Mouse (Mus musculus) midbrain, embryonic 16.5 days (tissue): Measurements from ENCODE around the gene Add1. TPM values are rescaled to one million over a fixed set of nuclear protein-coding genes. Genes with fewer than 3 reads are reported as not detected.
A peak's percentile ranks its signal among the peaks of the same experiment; 100 is the strongest.

Experiments used
- ATAC-seq: fragments of 200-750 bp; cut with Nextera tagmentation; 2 replicates; pipeline ENCODE4 v1.8.0; 2017; ENCODE audit warnings: moderate TSS enrichment
- H3K27ac ChIP-seq: fragments of 300-500 bp; sonication (generic); 2 replicates; pipeline ENCODE4 v1.5.1; 2014; ENCODE audit warnings: mild to moderate bottlenecking, low read length, mixed read lengths
- H3K27me3 ChIP-seq: fragments of 300-500 bp; sonication (generic); 2 replicates; pipeline ENCODE4 v1.6.1; 2014; ENCODE audit warnings: low read depth, low read length, mixed read lengths; ENCODE audit not compliant: control insufficient read depth, insufficient read depth
- H3K36me3 ChIP-seq: fragments of 300-500 bp; sonication (generic); 2 replicates; pipeline ENCODE4 v1.6.1; 2014; ENCODE audit warnings: mild to moderate bottlenecking, low read length, moderate library complexity, mixed read lengths; ENCODE audit not compliant: control insufficient read depth, insufficient read depth
- H3K4me1 ChIP-seq: fragments of 300-500 bp; sonication (generic); 2 replicates; pipeline ENCODE4 v1.6.1; 2014; ENCODE audit warnings: mild to moderate bottlenecking, low read length, mixed read lengths; ENCODE audit not compliant: control insufficient read depth, insufficient read depth
- H3K4me2 ChIP-seq: fragments of 300-500 bp; sonication (generic); 2 replicates; pipeline ENCODE4 v1.6.1; 2014; ENCODE audit warnings: mild to moderate bottlenecking, low read length, mixed read lengths
- H3K4me3 ChIP-seq: fragments of 300-500 bp; sonication (generic); 2 replicates; pipeline ENCODE4 v1.5.1; 2014; ENCODE audit warnings: low read depth, mild to moderate bottlenecking, low read length, moderate library complexity, mixed read lengths
- H3K9ac ChIP-seq: fragments of 300-500 bp; sonication (generic); 2 replicates; pipeline ENCODE4 v1.6.1; 2014; ENCODE audit warnings: low read depth, low read length, mixed read lengths
- H3K9me3 ChIP-seq: fragments of 300-500 bp; sonication (generic); replicated peaks from 2 replicates; pipeline ENCODE4 v1.6.1; 2014; ENCODE audit warnings: mild to moderate bottlenecking, low read length, mixed read lengths; ENCODE audit not compliant: control insufficient read depth, poor library complexity, severe bottlenecking
- WGBS: fragments of 180-500 bp; shearing (Covaris S2); extraction: QIAGEN DNeasy Blood & Tissue Kit; methylation state at CpG from one replicate; pipeline ENCODE4 v1.1.7; 2014; 5-methylcytosine and 5-hydroxymethylcytosine counted together
- polyA plus RNA-seq: library from polyadenylated mRNA; unstranded; fragments of >200 nt; fragmentation: Nextera tagmentation; extraction: Ambion mirVana; gene quantifications from 2 replicates; pipeline ENCODE4 v1.2.1, GENCODE M21; 2015

Add1 gene
- polyA plus RNA-seq, 1 experiment from 2014 or later = 203 TPM

DNA sequence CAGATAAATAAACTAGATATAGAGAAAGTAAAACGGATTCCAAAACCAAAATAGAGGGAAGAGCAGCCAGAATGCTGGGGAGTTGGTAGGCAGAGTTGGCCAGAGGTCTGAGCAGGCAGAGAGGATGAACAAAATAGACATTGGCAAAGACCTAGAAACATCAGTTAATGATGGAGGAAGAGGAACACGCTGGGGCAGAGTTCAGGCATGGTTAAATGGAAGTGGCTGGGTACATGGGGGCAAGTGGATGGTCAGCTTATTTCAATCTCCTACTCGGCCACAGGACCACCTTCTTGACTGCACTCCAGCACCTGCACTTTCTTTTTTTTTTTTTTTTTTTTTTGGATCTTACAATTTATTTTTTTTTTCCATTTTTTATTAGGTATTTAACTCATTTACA is 68.5 kb downstream of the Add1 start:
- H3K9ac ChIP-seq = no peak overlapping the region
- H3K27me3 ChIP-seq = no peaks in the 10 kb centered on the region
- H3K36me3 ChIP-seq = peaks cover 34% of the 10 kb centered on the region
- H3K9me3 ChIP-seq = no peaks in the 10 kb centered on the region
- WGBS = 96% methylated on average over 3 of the region's 3 CpGs
- no peak overlapping the region for H3K4me3 ChIP-seq
- no peak overlapping the region for H3K4me2 ChIP-seq
- peaks cover 3% of the 10 kb centered on the region; the same call in 1 of the 2 replicates for H3K4me1 ChIP-seq
- H3K27ac ChIP-seq = no peak overlapping the region
- ATAC-seq = no peak

DNA sequence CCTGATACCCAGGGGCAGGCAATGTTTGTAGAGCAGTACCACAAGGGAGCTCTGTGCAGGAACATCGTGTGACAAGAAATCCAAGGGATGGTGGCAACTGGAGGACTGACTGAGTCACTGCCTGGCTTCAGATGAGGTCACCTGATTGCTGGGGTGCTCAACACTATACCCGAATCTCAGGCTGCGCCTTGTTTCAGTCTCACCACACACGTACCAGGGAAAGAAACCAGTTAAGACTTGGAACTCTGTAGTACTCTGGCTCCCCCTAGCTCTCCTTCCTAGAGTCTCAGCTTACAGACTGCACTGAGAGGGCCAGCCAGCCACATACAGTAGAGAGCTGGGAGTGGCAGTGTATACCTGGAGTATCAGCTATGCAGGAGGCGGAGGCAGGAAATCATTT is 69.5 kb downstream of the Add1 start:
- Histone ChIP-seq H3K9me3 (no peaks in the 10 kb centered on the region), H3K4me1 (no peaks in the 10 kb centered on the region), H3K4me2 (no peak overlapping the region), H3K27me3 (no peaks in the 10 kb centered on the region), H3K4me3 (no peak overlapping the region), H3K9ac (no peak overlapping the region), H3K36me3 (peaks cover 38% of the 10 kb centered on the region), H3K27ac (no peak overlapping the region)
- ATAC-seq = peak; percentile 58; the same call in 1 of the 2 replicates
- WGBS = 75% methylated on average over 5 of the region's 5 CpGs

DNA sequence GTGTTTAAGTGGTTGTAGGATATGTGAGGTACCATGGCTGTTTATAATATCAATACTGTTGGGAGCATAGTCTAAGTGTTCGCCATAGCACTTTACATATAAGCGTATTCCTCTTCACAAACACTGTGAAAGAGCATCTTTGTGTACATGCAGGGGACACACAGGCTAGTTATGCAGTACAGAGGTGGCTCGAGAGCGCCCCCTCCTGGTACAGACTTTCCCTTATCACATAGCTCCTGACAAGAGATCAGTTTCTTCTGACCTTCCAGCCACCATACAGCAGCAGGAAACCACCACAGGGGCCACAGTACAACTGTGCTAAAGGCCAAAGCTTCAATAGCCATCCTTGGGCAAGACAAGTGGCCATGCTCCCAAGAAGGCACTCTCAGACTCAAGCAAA is 74.1 kb downstream of the Add1 start:
- no peak for ATAC-seq
- Histone ChIP-seq H3K27me3 (no peaks in the 10 kb centered on the region), H3K36me3 (peaks cover 69% of the 10 kb centered on the region), H3K4me2 (no peak overlapping the region), H3K9me3 (no peaks in the 10 kb centered on the region), H3K27ac (no peak overlapping the region), H3K9ac (no peak overlapping the region), H3K4me3 (no peak overlapping the region), H3K4me1 (no peaks in the 10 kb centered on the region)
- WGBS = 55% methylated on average over 4 of the region's 4 CpGs

DNA sequence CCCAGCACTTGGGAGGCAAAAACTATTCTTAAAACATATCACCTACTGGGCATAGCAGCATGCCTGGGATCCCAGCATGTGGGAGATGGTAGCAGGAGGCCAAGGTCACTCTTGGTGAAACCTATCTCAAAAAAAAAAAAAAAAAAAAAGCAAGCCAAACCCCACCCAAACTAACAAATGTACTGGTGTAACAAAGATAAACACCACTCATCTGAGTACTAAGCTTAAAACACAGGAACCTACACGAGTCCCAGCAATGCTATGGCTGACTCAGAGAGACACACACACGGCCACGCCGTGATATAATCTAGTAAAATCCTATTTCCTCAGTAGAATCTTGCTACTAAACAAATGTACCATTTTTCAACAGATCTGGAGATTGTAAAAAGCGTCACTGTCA is 79.5 kb downstream of the Add1 start:
- no peak overlapping the region for H3K27ac ChIP-seq
- H3K9me3 ChIP-seq = no peaks in the 10 kb centered on the region
- no peak for ATAC-seq
- H3K4me1 ChIP-seq = no peaks in the 10 kb centered on the region
- H3K4me3 ChIP-seq = no peak overlapping the region
- H3K9ac ChIP-seq = no peak overlapping the region
- 97% methylated on average over 5 of the region's 5 CpGs for WGBS
- H3K27me3 ChIP-seq = no peaks in the 10 kb centered on the region
- H3K4me2 ChIP-seq = no peak overlapping the region
- H3K36me3 ChIP-seq = peaks cover 73% of the 10 kb centered on the region

DNA sequence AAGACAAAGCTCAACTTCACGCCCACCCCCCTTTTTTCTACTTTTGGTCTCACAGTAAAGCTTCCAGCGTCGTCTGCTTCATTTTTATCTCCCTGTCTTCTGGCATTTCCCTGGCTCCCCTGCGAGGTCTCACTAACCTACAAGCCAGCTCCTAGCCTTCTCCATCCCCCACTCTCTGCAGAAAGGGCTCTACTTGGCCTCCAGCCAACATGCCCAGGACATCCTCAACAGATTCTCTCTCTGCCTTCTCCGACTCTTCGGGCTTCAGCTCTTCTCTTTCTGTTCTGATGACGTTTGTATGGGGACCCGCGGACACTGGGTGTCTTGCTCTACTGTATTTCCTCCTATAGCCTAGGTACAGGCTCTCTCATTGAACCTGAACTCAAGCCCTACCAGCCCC is 81.4 kb downstream of the Add1 start:
- WGBS = 91% methylated on average over 9 of the region's 9 CpGs
- no peak overlapping the region for H3K9ac ChIP-seq
- no peaks in the 10 kb centered on the region for H3K27me3 ChIP-seq
- no peak for ATAC-seq
- no peaks in the 10 kb centered on the region for H3K9me3 ChIP-seq
- no peak overlapping the region for H3K27ac ChIP-seq
- no peak overlapping the region for H3K4me2 ChIP-seq
- H3K4me1 ChIP-seq = peaks cover 8% of the 10 kb centered on the region
- no peak overlapping the region for H3K4me3 ChIP-seq
- peaks cover 54% of the 10 kb centered on the region for H3K36me3 ChIP-seq

DNA sequence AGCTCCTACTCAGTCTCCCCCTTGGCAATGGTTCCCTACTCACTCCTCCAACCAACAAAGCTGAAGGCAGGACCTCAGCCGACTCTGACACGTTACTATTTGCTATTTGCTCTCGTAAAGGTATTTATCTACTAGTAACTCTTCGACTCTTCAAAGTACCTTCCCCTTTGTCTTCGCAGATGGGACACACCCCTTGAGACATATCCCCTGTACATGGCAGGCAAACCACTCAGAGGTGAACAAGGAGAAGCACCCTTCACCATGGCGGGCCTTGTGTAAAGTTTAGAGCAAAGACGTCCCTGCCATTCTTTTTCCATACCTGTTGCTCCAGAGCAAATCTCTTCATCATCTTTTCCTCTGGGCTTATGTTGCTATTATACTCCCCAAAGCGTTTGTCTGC is 84.1 kb downstream of the Add1 start:
- ATAC-seq = no peak
- H3K27ac ChIP-seq = no peak overlapping the region
- no peaks in the 10 kb centered on the region for H3K27me3 ChIP-seq
- peaks cover 29% of the 10 kb centered on the region for H3K36me3 ChIP-seq
- no peak overlapping the region for H3K4me2 ChIP-seq
- no peaks in the 10 kb centered on the region for H3K9me3 ChIP-seq
- no peak overlapping the region for H3K9ac ChIP-seq
- H3K4me1 ChIP-seq = peaks cover 8% of the 10 kb centered on the region
- 96% methylated on average over 8 of the region's 8 CpGs for WGBS
- H3K4me3 ChIP-seq = no peak overlapping the region

DNA sequence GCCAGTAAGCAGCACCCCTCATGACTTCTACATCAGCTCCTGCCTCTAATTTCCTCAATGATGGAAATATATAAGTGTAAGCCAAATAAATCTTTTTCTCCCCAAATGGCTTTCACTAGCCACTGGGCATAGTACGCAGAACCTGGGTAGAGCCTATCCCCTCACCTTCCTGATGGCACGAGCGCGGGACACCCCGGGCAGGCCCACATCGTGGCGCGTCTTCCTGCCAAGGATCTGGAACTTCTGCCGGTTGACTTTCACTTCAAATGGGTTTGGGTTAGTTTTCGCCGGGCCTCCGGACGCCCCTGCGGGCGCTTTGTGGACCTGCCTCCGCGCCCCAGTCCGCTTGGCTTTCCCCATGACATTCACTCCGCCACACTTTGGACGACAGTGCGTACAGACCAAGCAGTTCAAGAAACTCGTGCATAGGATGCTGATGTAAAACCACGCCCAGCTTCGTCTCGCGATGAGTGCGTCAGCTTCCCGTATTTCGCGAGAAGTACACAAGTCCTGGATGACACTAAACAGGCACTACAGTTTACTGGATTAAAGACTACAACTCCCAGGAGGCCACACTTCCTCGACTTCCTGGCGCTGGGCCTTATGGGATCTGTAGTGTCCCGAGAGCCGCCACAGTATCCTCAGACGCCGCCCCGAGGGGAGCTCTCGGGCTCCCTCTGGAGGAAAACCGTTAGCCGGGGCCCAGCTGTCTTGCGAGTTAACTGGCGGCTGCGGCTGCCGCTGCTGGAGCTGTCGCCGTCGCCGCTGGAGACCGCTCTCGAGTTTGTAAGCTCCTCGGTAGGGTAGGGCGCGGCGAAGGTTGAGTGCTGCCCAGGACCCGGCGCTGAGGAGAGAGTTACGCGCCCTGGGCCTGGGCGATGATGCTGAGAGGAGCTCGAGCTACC is 86.5 kb downstream of the Add1 start, which contains the start of the genes Nop14 and Grk4:
Gene Nop14, minus strand, starts transcription at position 463 of the 905 bp plus-strand sequence.
Gene Grk4, plus strand, starts transcription at position 694 of the 905 bp plus-strand sequence.
- H3K27me3 ChIP-seq = no peaks in the 10 kb centered on the region
- H3K27ac ChIP-seq = peak within 1 kb of the TSS; percentile 82
- no peaks in the 10 kb centered on the region for H3K9me3 ChIP-seq
- peaks cover 8% of the 10 kb centered on the region for H3K4me1 ChIP-seq
- under 1% methylated on average over 60 of the region's 60 CpGs for WGBS
- H3K4me3 ChIP-seq = peak within 1 kb of the TSS; percentile 59
- H3K36me3 ChIP-seq = peaks cover 9% of the 10 kb centered on the region; the same call in 1 of the 2 replicates
- H3K4me2 ChIP-seq = peak within 1 kb of the TSS; percentile 65
- ATAC-seq = peak; percentile 100
- peak within 1 kb of the TSS; percentile 73 for H3K9ac ChIP-seq

DNA sequence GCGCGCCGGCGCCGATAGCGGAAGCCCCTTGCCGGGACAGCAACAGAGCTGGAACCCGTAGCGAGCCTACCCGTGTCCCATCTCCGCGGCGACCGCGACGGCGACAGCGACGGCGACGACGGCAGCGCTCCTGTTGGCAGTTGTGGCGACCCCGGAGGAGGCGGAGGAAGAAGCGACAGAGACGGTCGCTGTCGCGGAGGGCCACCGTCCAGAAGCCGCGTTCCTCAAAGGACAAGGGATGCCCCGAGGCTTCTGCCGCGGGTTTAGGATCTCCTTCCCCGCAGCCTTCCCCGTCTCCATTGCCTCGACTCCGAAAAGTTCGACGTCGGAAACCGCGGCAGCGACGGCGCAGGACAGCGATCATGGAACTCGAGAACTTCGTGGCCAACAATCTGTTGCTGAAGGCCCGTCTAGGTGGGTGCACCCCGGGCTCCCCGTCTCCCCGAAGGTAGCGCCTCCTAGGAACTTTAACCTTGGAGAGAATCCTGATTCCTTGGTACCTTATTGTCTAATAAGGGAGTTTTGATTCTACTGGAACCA is 87.2 kb downstream of the Add1 start:
- Histone ChIP-seq H3K4me1 (peaks cover 8% of the 10 kb centered on the region), H3K27me3 (no peaks in the 10 kb centered on the region), H3K9me3 (no peaks in the 10 kb centered on the region), H3K27ac (peak overlapping the region; percentile 82), H3K4me2 (peak overlapping the region; percentile 62), H3K9ac (peak overlapping the region; percentile 73), H3K4me3 (peak overlapping the region; percentile 59), H3K36me3 (peaks cover 9% of the 10 kb centered on the region; the same call in 1 of the 2 replicates)
- no peak for ATAC-seq
- WGBS = under 1% methylated on average over 57 of the region's 57 CpGs

DNA sequence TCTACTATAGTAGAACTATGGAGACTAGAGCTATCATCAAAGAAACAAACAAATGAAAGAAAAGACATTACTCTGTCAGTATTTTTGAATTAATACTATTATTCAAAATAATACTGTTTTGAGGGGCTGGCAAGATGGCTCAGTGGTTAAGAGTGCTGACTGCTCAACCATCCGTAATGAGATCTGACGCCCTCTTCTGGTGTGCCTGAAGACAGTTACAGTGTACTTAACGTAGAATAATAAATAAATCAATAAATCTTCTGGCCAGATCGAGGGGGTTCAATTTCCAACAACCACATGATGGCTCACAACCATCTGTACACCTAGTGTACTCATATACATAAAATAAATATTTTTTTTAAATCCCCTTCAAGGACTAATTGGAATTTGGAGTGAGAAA is 88.4 kb downstream of the Add1 start:
- H3K9me3 ChIP-seq = no peaks in the 10 kb centered on the region
- no peak overlapping the region for H3K4me3 ChIP-seq
- H3K9ac ChIP-seq = no peak overlapping the region
- H3K4me1 ChIP-seq = peaks cover 8% of the 10 kb centered on the region
- H3K27ac ChIP-seq = no peak overlapping the region
- H3K36me3 ChIP-seq = peaks cover 3% of the 10 kb centered on the region; the same call in 1 of the 2 replicates
- ATAC-seq = no peak
- no peaks in the 10 kb centered on the region for H3K27me3 ChIP-seq
- no peak overlapping the region for H3K4me2 ChIP-seq
- WGBS = 84% methylated on average over 4 of the region's 4 CpGs
